Mouse (Mus musculus) kidney, embryonic 15.5 days (tissue): ENCODE measurements around the gene Trim46. TPM values are rescaled to one million over a fixed set of nuclear protein-coding genes. Genes with fewer than 3 reads are reported as not detected.

Experiments
- ATAC-seq: fragments of 200-750 bp; cut with Nextera tagmentation; replicated peaks from 2 replicates; pipeline ENCODE4 v1.8.0; 2017; ENCODE audit warnings: moderate TSS enrichment; ENCODE audit not compliant: low FRiP score
- H3K27ac ChIP-seq: fragments of 300-500 bp; sonication (generic); 2 replicates; pipeline ENCODE4 v1.5.1; 2015; ENCODE audit warnings: mild to moderate bottlenecking, inconsistent platforms
- H3K27me3 ChIP-seq: fragments of 300-500 bp; sonication (generic); 2 replicates; pipeline ENCODE4 v1.6.1; 2015; ENCODE audit warnings: inconsistent platforms
- H3K36me3 ChIP-seq: fragments of 300-500 bp; sonication (generic); 2 replicates; pipeline ENCODE4 v1.6.1; 2015; ENCODE audit warnings: inconsistent platforms
- H3K4me1 ChIP-seq: fragments of 300-500 bp; sonication (generic); 2 replicates; pipeline ENCODE4 v1.6.1; 2015; ENCODE audit warnings: inconsistent platforms
- H3K4me2 ChIP-seq: fragments of 300-500 bp; sonication (generic); 2 replicates; pipeline ENCODE4 v1.6.1; 2015; ENCODE audit warnings: moderate library complexity, mild to moderate bottlenecking, inconsistent platforms
- H3K4me3 ChIP-seq: fragments of 300-500 bp; sonication (generic); replicated peaks from 2 replicates; pipeline ENCODE4 v1.5.1; 2015; ENCODE audit warnings: mild to moderate bottlenecking, inconsistent platforms
- H3K9ac ChIP-seq: fragments of 300-500 bp; sonication (generic); 2 replicates; pipeline ENCODE4 v1.6.1; 2015; ENCODE audit warnings: mild to moderate bottlenecking, inconsistent platforms
- H3K9me3 ChIP-seq: fragments of 300-500 bp; sonication (generic); replicated peaks from 2 replicates; pipeline ENCODE4 v1.6.1; 2016; ENCODE audit warnings: inconsistent platforms
- WGBS: fragments of 180-500 bp; shearing (Covaris S2); methylation state at CpG from one replicate; pipeline ENCODE4 v1.1.7; 2015; ENCODE audit warnings: mixed read lengths; 5-methylcytosine and 5-hydroxymethylcytosine counted together
- microRNA counts: library from miRNA; unstranded; fragments of <30 nt; microRNA quantifications from one replicate; lab custom pipeline; 2016
- microRNA-seq: library from miRNA; unstranded; fragments of <30 nt; microRNA quantifications from one replicate; pipeline ENCODE4, GENCODE M21; 2016
- polyA plus RNA-seq: library from polyadenylated mRNA; unstranded; fragments of >200 nt; fragmentation: Nextera tagmentation; extraction: Ambion mirVana; gene quantifications from 2 replicates; pipeline ENCODE4 v1.2.1, GENCODE M21; 2015

Gene Trim46
- polyA plus RNA-seq, 1 experiment from 2014 or later: 5.2 TPM

DNA sequence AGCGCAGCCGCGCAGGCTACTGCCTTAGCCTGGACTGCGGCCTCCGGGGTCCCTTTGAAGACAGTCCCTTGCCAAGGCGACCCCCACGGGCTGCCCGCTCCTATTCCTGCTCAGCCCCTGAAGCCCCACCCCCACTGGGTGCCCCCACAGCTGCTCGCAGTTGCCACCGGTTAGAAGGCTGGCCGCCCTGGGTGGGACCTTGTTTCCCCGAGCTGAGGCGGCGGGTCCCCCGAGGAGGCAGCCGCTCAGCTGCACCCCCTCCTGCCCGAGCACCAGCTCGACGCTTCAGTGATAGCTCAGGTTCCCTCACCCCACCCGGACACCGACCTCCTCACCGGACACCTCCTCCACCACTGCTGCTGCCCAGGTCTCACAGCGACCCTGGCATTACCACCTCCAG lies 58.9 kb downstream of the Trim46 start:
- H3K27me3 ChIP-seq: no peaks in the 10 kb centered on the region
- H3K4me2 ChIP-seq: peak overlapping the region; percentile 40
- H3K9me3 ChIP-seq: no peaks in the 10 kb centered on the region
- 35% methylated on average over 23 of the region's 23 CpGs for WGBS
- H3K4me1 ChIP-seq: peaks cover 60% of the 10 kb centered on the region
- no peak overlapping the region for H3K9ac ChIP-seq
- H3K4me3 ChIP-seq: no peak overlapping the region; the same call in 1 of the 2 replicates
- H3K27ac ChIP-seq: peak overlapping the region; percentile 78; the same call in 1 of the 2 replicates
- peaks cover 27% of the 10 kb centered on the region for H3K36me3 ChIP-seq
- no peak for ATAC-seq

MicroRNAs within 50 kb of the gene (microRNA counts, 519-probe panel; counts per million panel counts)
- microRNA mmu-miR-92b (lab: Ali Mortazavi, UCI): 349 counts per million, percentile 1 among the panel's probes with 10 or more counts

Small RNAs within 50 kb of the gene (microRNA-seq; reads per million reads assigned to microRNA genes)
- 167 reads per million, percentile 63 among the genes with 10 or more reads in this experiment for gene Mir92b

Other genes with a start within 250 kb of the Trim46 start
- 19.3 and 19.7 TPM in 2 replicates for gene Rusc1, start 153.0 kb downstream of the Trim46 start, polyA plus RNA-seq
- not detected in 2 replicates for gene Gm43738, start 145.2 kb downstream of the Trim46 start, polyA plus RNA-seq
- gene Fdps, start 144.3 kb downstream of the Trim46 start, polyA plus RNA-seq: 188 and 215 TPM in 2 replicates
- gene Pklr, start 110.2 kb downstream of the Trim46 start, polyA plus RNA-seq: 2.3 and 5.5 TPM in 2 replicates
- gene Hcn3, start 86.1 kb downstream of the Trim46 start, polyA plus RNA-seq: 1.6 and 3.1 TPM in 2 replicates
- gene Clk2, start 81.5 kb downstream of the Trim46 start, polyA plus RNA-seq: 28.4 and 32.0 TPM in 2 replicates
- 122 and 133 TPM in 2 replicates for gene Scamp3, start 68.8 kb downstream of the Trim46 start, polyA plus RNA-seq
- 37.1 and 50.4 TPM in 2 replicates for gene Fam189b, start 63.2 kb downstream of the Trim46 start, polyA plus RNA-seq
- 41.4 and 44.0 TPM in 2 replicates for gene Gba, start 43.4 kb downstream of the Trim46 start, polyA plus RNA-seq
- gene Thbs3, start 31.1 kb downstream of the Trim46 start, polyA plus RNA-seq: 14.9 and 20.5 TPM in 2 replicates
- 211 and 219 TPM in 2 replicates for gene Mtx1, start 19.2 kb downstream of the Trim46 start, polyA plus RNA-seq
- 12.0 and 12.3 TPM in 2 replicates for gene Muc1, start 17.3 kb downstream of the Trim46 start, polyA plus RNA-seq
- gene Krtcap2, start 343 bp downstream of the Trim46 start, polyA plus RNA-seq: 309 and 321 TPM in 2 replicates
- 149 and 153 TPM in 2 replicates for gene Dpm3, start 13.0 kb upstream of the Trim46 start, polyA plus RNA-seq
- gene Slc50a1, start 24.3 kb upstream of the Trim46 start, polyA plus RNA-seq: 58.0 and 59.9 TPM in 2 replicates
- 66.0 and 66.6 TPM in 2 replicates for gene Efna1, start 34.8 kb upstream of the Trim46 start, polyA plus RNA-seq
- 9.3 and 11.9 TPM in 2 replicates for gene Efna3, start 76.7 kb upstream of the Trim46 start, polyA plus RNA-seq
- gene Efna4, start 91.7 kb upstream of the Trim46 start, polyA plus RNA-seq: 29.8 and 31.5 TPM in 2 replicates
- 73.4 and 84.3 TPM in 2 replicates for gene Adam15, start 103.7 kb upstream of the Trim46 start, polyA plus RNA-seq
- gene Dcst2, start 115.7 kb upstream of the Trim46 start, polyA plus RNA-seq: 0.34 and 0.35 TPM in 2 replicates
- 1.9 and 2.5 TPM in 2 replicates for gene Dcst1, start 118.9 kb upstream of the Trim46 start, polyA plus RNA-seq
- gene Zbtb7b, start 148.5 kb upstream of the Trim46 start, polyA plus RNA-seq: 2.4 and 3.7 TPM in 2 replicates
- 0.14 TPM in 1 of 2 replicates, not detected in the other for gene Lenep, start 156.5 kb upstream of the Trim46 start, polyA plus RNA-seq
- 29.4 and 31.4 TPM in 2 replicates for gene Flad1, start 165.6 kb upstream of the Trim46 start, polyA plus RNA-seq
- 518 and 559 TPM in 2 replicates for gene Cks1b, start 172.1 kb upstream of the Trim46 start, polyA plus RNA-seq
- 97.1 and 105 TPM in 2 replicates for gene Shc1, start 172.1 kb upstream of the Trim46 start, polyA plus RNA-seq
- 38.3 and 43.5 TPM in 2 replicates for gene Pygo2, start 183.9 kb upstream of the Trim46 start, polyA plus RNA-seq
- 39.6 and 39.7 TPM in 2 replicates for gene Pbxip1, start 190.4 kb upstream of the Trim46 start, polyA plus RNA-seq
- gene Pmvk, start 208.2 kb upstream of the Trim46 start, polyA plus RNA-seq: 52.6 and 59.1 TPM in 2 replicates